Mouse (Mus musculus) thymus, adult 2 months (tissue): ENCODE measurements around the gene Rab3il1.

Experiments
- CTCF ChIP-seq: fragments of 200-500 bp; IDR thresholded peaks from 2 replicates; pipeline ENCODE4 v1.5.1; 2012; ENCODE audit warnings: mild to moderate bottlenecking, control low read depth, low read length, moderate library complexity, borderline replicate concordance; ENCODE audit not compliant: control insufficient read depth, poor library complexity, insufficient read depth; ENCODE audit errors: extremely low read depth
- POLR2A ChIP-seq: fragments of 200-500 bp; IDR thresholded peaks from 2 replicates; pipeline ENCODE4 v1.6.1; 2012; ENCODE audit warnings: mild to moderate bottlenecking, low read length, control low read depth, moderate library complexity; ENCODE audit not compliant: control insufficient read depth, poor library complexity, insufficient read depth; ENCODE audit errors: extremely low read depth

- TF ChIP-seq POLR2A (no peak), CTCF (no peak)
Observed at GRCm38 (mm10) chr19:10066502-10066901, 65.0 kb downstream of the Rab3il1 start.
